Mouse (Mus musculus) v-Abl transformed pro-B cells (cell line): Measurements from ENCODE around the gene Krt28.

ENCODE experiments used
- in situ Hi-C, 2 experiments: fragments of 400-800 bp; cut with MboI; formaldehyde crosslinking; loops; one replicate each; pipeline ENCODE4 v1.15.1; 2025; ENCODE audit not compliant: unreplicated experiment in 2 of 2

Krt28 gene

GRCm38 (mm10) chr11:99369853-99370451, 4.8 kb downstream of the Krt28 start:
- in situ Hi-C loops, result no loop called here

GRCm38 (mm10) chr11:99369229-99369628, 5.5 kb downstream of the Krt28 start:
- in situ Hi-C loops, result no loop called here

GRCm38 (mm10) chr11:99366791-99367190, 7.9 kb downstream of the Krt28 start:
- in situ Hi-C loops, result no loop called here

- in situ Hi-C loops, result no loop called here
Measured at GRCm38 (mm10) chr11:99364412-99364811, 10.3 kb downstream of the Krt28 start.

GRCm38 (mm10) chr11:99361423-99361822, 13.3 kb downstream of the Krt28 start:
- in situ Hi-C loops, result no loop called here

- in situ Hi-C loops, result no loop called here
Measured at GRCm38 (mm10) chr11:99351004-99351403, 23.7 kb downstream of the Krt28 start, which contains the start of gene Krt27. TSS of gene Krt27 (minus strand) at chr11:99351104.

- in situ Hi-C loops, result no loop called here
Measured at GRCm38 (mm10) chr11:99339299-99339847, 35.3 kb downstream of the Krt28 start.

- in situ Hi-C loops, result no loop called here
Measured at GRCm38 (mm10) chr11:99337866-99338265, 36.8 kb downstream of the Krt28 start, which contains the start of gene Krt26. TSS of gene Krt26 (minus strand) at chr11:99337966.

GRCm38 (mm10) chr11:99333426-99333825, 41.3 kb downstream of the Krt28 start:
- in situ Hi-C loops, result no loop called here

GRCm38 (mm10) chr11:99329655-99330054, 45.0 kb downstream of the Krt28 start:
- in situ Hi-C loops, result no loop called here

GRCm38 (mm10) chr11:99322851-99323250, 51.9 kb downstream of the Krt28 start, which contains the start of gene Krt25:
TSS of gene Krt25 (minus strand) at chr11:99322951.
- in situ Hi-C loops, result loop anchor here in 1 of 2 experiments (5.0 kb wide), 1 partner anchor 964 kb away; no protein-coding TSS in a partner anchor

- in situ Hi-C loops, result loop anchor here in 1 of 2 experiments (5.0 kb wide), 1 partner anchor 966 kb away; no protein-coding TSS in a partner anchor
Measured at GRCm38 (mm10) chr11:99321094-99321493, 53.6 kb downstream of the Krt28 start.

- in situ Hi-C loops, result loop anchor here in 1 of 2 experiments (10.0 kb wide), 1 partner anchor 976 kb away; no protein-coding TSS in a partner anchor
Measured at GRCm38 (mm10) chr11:99319127-99319526, 55.6 kb downstream of the Krt28 start.

- in situ Hi-C loops, result loop anchor here in 1 of 2 experiments (10.0 kb wide), 1 partner anchor 978 kb away; no protein-coding TSS in a partner anchor
Measured at GRCm38 (mm10) chr11:99316543-99316942, 58.2 kb downstream of the Krt28 start.
